Mouse (Mus musculus): ENCODE results near the gene Nr2e1. TPM values are rescaled to one million over a fixed set of nuclear protein-coding genes. Genes with fewer than 3 reads are reported as not detected.

Nr2e1 gene
- polyA plus RNA-seq, 1 experiment from 2014 or later, result not detected

- WGBS (ENCODE audit: insufficient replicate concordance), result 2% methylated on average over 37 of the region's 37 CpGs
- H3K4me3 ChIP-seq (ENCODE audit: low read depth, low read length), result 0 out of 2 replicates have a peak overlapping the region, but pooled peaks have one; percentile 17
- no peak overlapping the region for H3K27ac ChIP-seq (ENCODE audit: low read depth)
- ATAC-seq (no peak), DNase-seq (no peak)
- peaks cover 99% of the 10 kb centered on the region for H3K27me3 ChIP-seq (ENCODE audit: insufficient read depth, low read length)
- H3K9ac ChIP-seq (replicated peaks), result no peak overlapping the region
- no peaks in the 10 kb centered on the region for H3K9me3 ChIP-seq (ENCODE audit: low read length)
- H3K36me3 ChIP-seq (replicated peaks; ENCODE audit: insufficient read depth, low read length), result no peaks in the 10 kb centered on the region
- H3K4me2 ChIP-seq (ENCODE audit: low read depth, low read length), result no peak overlapping the region
- peaks cover 5% of the 10 kb centered on the region for H3K4me1 ChIP-seq (ENCODE audit: insufficient read depth)
- TF ChIP-seq CTCF (IDR thresholded peaks at IDR 0.05; ENCODE audit: low read depth), result no peak
- no peak for TF ChIP-seq EP300 (IDR thresholded peaks at IDR 0.05; ENCODE audit: low read depth)
These were observed 1.1 kb upstream of the Nr2e1 start for GRCm38 (mm10) chr10:42584436-42584983.

GRCm38 (mm10) chr10:42583902-42584435 lies 537 bp upstream of the Nr2e1 start:
- WGBS (ENCODE audit: insufficient replicate concordance), result 3% methylated on average over 32 of the region's 32 CpGs
- no peaks in the 10 kb centered on the region for H3K36me3 ChIP-seq (replicated peaks; ENCODE audit: insufficient read depth, low read length)
- H3K9me3 ChIP-seq (ENCODE audit: low read length), result no peaks in the 10 kb centered on the region
- no peak for DNase-seq
- H3K27me3 ChIP-seq (ENCODE audit: insufficient read depth, low read length), result peaks cover 99% of the 10 kb centered on the region
- 0 out of 2 replicates have a peak overlapping the region, but pooled peaks have one; percentile 17 for H3K4me3 ChIP-seq (ENCODE audit: low read depth, low read length)
- H3K4me2 ChIP-seq (ENCODE audit: low read depth, low read length), result no peak overlapping the region
- no peak overlapping the region for H3K27ac ChIP-seq (ENCODE audit: low read depth)
- TF ChIP-seq EP300 (IDR thresholded peaks at IDR 0.05; ENCODE audit: low read depth), result no peak
- TF ChIP-seq CTCF (IDR thresholded peaks at IDR 0.05; ENCODE audit: low read depth), result no peak
- no peak for ATAC-seq
- no peak overlapping the region for H3K9ac ChIP-seq (replicated peaks)
- peaks cover 7% of the 10 kb centered on the region for H3K4me1 ChIP-seq (ENCODE audit: insufficient read depth)

GRCm38 (mm10) chr10:42582566-42583110 lies 794 bp downstream of the Nr2e1 start:
- Histone ChIP-seq H3K4me2 (ENCODE audit: low read depth, low read length) (no peak overlapping the region), H3K36me3 (replicated peaks; ENCODE audit: insufficient read depth, low read length) (no peaks in the 10 kb centered on the region), H3K9ac (replicated peaks) (no peak overlapping the region), H3K4me1 (ENCODE audit: insufficient read depth) (peaks cover 7% of the 10 kb centered on the region), H3K27me3 (ENCODE audit: insufficient read depth, low read length) (peaks cover 99% of the 10 kb centered on the region), H3K4me3 (ENCODE audit: low read depth, low read length) (peak overlapping the region; percentile 20), H3K27ac (ENCODE audit: low read depth) (no peak overlapping the region), H3K9me3 (ENCODE audit: low read length) (no peaks in the 10 kb centered on the region)
- ATAC-seq, result no peak
- DNase-seq, result no peak
- no peak for TF ChIP-seq EP300 (IDR thresholded peaks at IDR 0.05; ENCODE audit: low read depth)
- TF ChIP-seq CTCF (IDR thresholded peaks at IDR 0.05; ENCODE audit: low read depth), result no peak
- WGBS (ENCODE audit: insufficient replicate concordance), result 2% methylated on average over 42 of the region's 44 CpGs

- no peak for DNase-seq
- Histone ChIP-seq H3K36me3 (replicated peaks; ENCODE audit: insufficient read depth, low read length) (no peaks in the 10 kb centered on the region), H3K9me3 (ENCODE audit: low read length) (no peaks in the 10 kb centered on the region), H3K4me2 (ENCODE audit: low read depth, low read length) (no peak overlapping the region), H3K4me1 (ENCODE audit: insufficient read depth) (peaks cover 7% of the 10 kb centered on the region), H3K4me3 (ENCODE audit: low read depth, low read length) (peak overlapping the region; percentile 20; the same call in 1 of the 2 replicates), H3K27me3 (ENCODE audit: insufficient read depth, low read length) (peaks cover 100% of the 10 kb centered on the region), H3K27ac (ENCODE audit: low read depth) (no peak overlapping the region), H3K9ac (replicated peaks) (no peak overlapping the region)
- ATAC-seq, result no peak
- 2% methylated on average over 43 of the region's 45 CpGs for WGBS (ENCODE audit: insufficient replicate concordance)
- TF ChIP-seq CTCF (IDR thresholded peaks at IDR 0.05; ENCODE audit: low read depth) (no peak), EP300 (IDR thresholded peaks at IDR 0.05; ENCODE audit: low read depth) (no peak)
These were observed 1.5 kb downstream of the Nr2e1 start for GRCm38 (mm10) chr10:42581694-42582565.

GRCm38 (mm10) chr10:42580951-42581277 lies 2.5 kb downstream of the Nr2e1 start:
- Histone ChIP-seq H3K4me1 (ENCODE audit: insufficient read depth) (peaks cover 7% of the 10 kb centered on the region), H3K36me3 (replicated peaks; ENCODE audit: insufficient read depth, low read length) (no peaks in the 10 kb centered on the region), H3K9me3 (ENCODE audit: low read length) (no peaks in the 10 kb centered on the region), H3K9ac (replicated peaks) (no peak overlapping the region), H3K27me3 (ENCODE audit: insufficient read depth, low read length) (peaks cover 100% of the 10 kb centered on the region), H3K4me2 (ENCODE audit: low read depth, low read length) (no peak overlapping the region), H3K4me3 (ENCODE audit: low read depth, low read length) (no peak overlapping the region), H3K27ac (ENCODE audit: low read depth) (no peak overlapping the region)
- no peak for ATAC-seq
- WGBS (ENCODE audit: insufficient replicate concordance), result 10% methylated on average over 7 of the region's 7 CpGs
- no peak for TF ChIP-seq EP300 (IDR thresholded peaks at IDR 0.05; ENCODE audit: low read depth)
- TF ChIP-seq CTCF (IDR thresholded peaks at IDR 0.05; ENCODE audit: low read depth), result no peak
- no peak for DNase-seq

Data from liver, postnatal 0 days (tissue).